ENCODE assay signal across 8 mouse cellular contexts in the genomic region with DNA sequence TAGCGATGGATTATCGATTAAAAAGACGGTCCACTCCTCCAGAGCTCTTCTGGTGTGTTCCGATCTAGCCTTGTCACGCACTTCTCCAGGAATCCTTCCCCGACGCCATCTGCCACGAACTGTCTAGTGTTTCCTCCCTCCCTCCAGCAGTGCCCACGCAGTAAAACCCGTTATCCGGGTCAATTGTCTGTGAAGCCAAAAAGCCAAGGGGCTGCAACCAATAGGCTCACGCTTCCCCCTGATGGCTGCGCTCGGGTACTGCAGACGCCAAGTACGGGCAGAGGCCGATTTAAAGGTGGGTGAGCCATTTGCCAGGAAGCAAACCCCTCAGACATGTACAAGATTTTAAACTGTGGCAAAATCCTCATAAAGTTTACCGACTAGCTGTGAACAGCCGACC. TPM values are rescaled to one million over a fixed set of nuclear protein-coding genes. Genes with fewer than 3 reads are reported as not detected.
DNase-seq lines count a peak whose midpoint lies in the region; TF ChIP-seq lines count a peak whose summit lies in the region.

No protein-coding gene starts in this region.

- no peaks in the 10 kb centered on the region for H3K4me1 ChIP-seq in lung, adult 2 months (ENCODE audit: control insufficient read depth, insufficient read depth, low read length)
- H3K4me1 ChIP-seq in olfactory bulb, adult 2 months (ENCODE audit: control insufficient read depth, insufficient read depth, low read length), result peaks cover 9% of the 10 kb centered on the region

- TF ChIP-seq CTCF in lung, adult 2 months (IDR thresholded peaks at IDR 0.05; ENCODE audit: insufficient read depth, low read length), result peak; percentile 57
- TF ChIP-seq CTCF in olfactory bulb, adult 2 months (IDR thresholded peaks at IDR 0.05; ENCODE audit: insufficient read depth, low read depth, low read length), result peak; percentile 76

- peak; percentile 53 for DNase-seq in 416B (ENCODE audit: low read depth)
- peak; percentile 80 for DNase-seq in MN1 (ENCODE audit: low spot score)
- peak; percentile 75 for DNase-seq in cerebellum, adult 9-11 months
- DNase-seq in frontal cortex, postnatal 36 days (ENCODE audit: low spot score in 2 of 2), result peak; percentile 70
- DNase-seq in kidney, postnatal 25 days, result peak; percentile 45 to 66
- DNase-seq in lung, adult 2 months, result peak; percentile 18
- peak; percentile 62 for DNase-seq in urinary bladder, postnatal 14 days (ENCODE audit: low spot score)

- H3K27ac ChIP-seq in olfactory bulb, adult 2 months (ENCODE audit: insufficient read depth, low read depth, low read length), result no peak overlapping the region

- WGBS in lung, adult 2 months, result 13% methylated on average over 19 of the region's 19 CpGs
- 10% methylated on average over 19 of the region's 19 CpGs for WGBS in olfactory bulb, adult 2 months

- no peak overlapping the region for H3K4me3 ChIP-seq in lung, adult 2 months (replicated peaks; ENCODE audit: extremely low read depth, low read depth, low read length)
- H3K4me3 ChIP-seq in olfactory bulb, adult 2 months (ENCODE audit: insufficient read depth, low read depth, low read length), result 0 out of 2 replicates have a peak overlapping the region, but pooled peaks have one; percentile 1

- TF ChIP-seq POLR2A in lung, adult 2 months (IDR thresholded peaks at IDR 0.05; ENCODE audit: borderline replicate concordance, extremely low read depth, low read depth, low read length), result no peak
- TF ChIP-seq POLR2A in olfactory bulb, adult 2 months (IDR thresholded peaks at IDR 0.05; ENCODE audit: insufficient read depth, low read depth, low read length), result no peak

RNA-seq across cellular contexts. Expression of a gene that starts 20.3 kb away (rescaled TPM):
- not detected in 2 replicates for polyA plus RNA-seq in lung, adult 2 months (2012; rRNA removed)
- not detected in 2 replicates for polyA plus RNA-seq in olfactory bulb, adult 2 months (2012; ENCODE audit: insufficient read depth, insufficient read length, low replicate concordance, missing spikeins)

RNA-seq across cellular contexts. Expression of a gene that starts 34.3 kb away (rescaled TPM):
- 0.41 and 0.56 TPM in 2 replicates for polyA plus RNA-seq in lung, adult 2 months (2012; rRNA removed)
- not detected in 2 replicates for polyA plus RNA-seq in olfactory bulb, adult 2 months (2012; ENCODE audit: insufficient read depth, insufficient read length, low replicate concordance, missing spikeins)

Comparison
In these comparisons a context has a peak if more than half of its experiments do, and no peak if none do; other contexts are left out.
1. DNase-seq: peak in every context shown above with its lines; median percentile 80 in MN1; 75 in cerebellum, adult 9-11 months; 70 in frontal cortex, postnatal 36 days; 62 in urinary bladder, postnatal 14 days; 56 in kidney, postnatal 25 days; 53 in 416B; 18 in lung, adult 2 months.